Mouse (Mus musculus): Measurements from ENCODE around the gene Rundc3a.

Rundc3a gene

GRCm38 (mm10) chr11:102444781-102445180 is 51.6 kb downstream of the Rundc3a start:
- ATAC-seq (ENCODE audit: insufficient number of reproducible peaks, low FRiP score, low TSS enrichment), result no peak

DNA sequence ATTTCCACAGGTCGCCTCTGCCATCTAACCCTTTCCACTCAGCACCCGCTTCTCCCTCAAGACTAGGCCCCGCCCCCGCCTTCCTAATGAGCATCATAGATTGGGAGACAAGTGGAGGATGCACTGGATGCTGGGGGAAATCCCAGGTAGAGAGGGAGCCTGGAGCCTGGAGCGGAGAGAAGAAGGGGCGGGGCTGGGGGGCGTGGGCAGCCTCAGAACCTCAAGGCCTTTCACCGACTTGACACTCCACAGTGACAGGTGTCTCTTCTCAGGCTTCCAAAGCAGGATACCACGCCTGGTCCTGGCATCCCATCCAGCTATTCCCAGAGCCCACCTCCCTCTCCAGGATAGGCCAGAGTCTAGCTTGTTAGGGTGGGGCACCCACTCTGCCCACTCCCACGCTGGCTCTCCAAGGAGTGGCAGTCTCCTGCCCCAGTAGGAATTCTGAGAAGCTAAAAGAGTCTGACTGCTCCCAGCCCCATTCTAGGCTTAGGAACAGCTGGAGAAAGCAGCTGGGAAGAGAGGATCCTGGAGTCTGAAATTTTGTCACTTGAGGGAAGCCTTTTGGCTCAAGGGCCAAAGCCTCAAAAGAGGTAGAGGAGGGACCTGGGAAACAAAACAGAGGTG is 52.2 kb downstream of the Rundc3a start:
- ATAC-seq (ENCODE audit: insufficient number of reproducible peaks, low FRiP score, low TSS enrichment), result no peak

GRCm38 (mm10) chr11:102445891-102446361 is 52.7 kb downstream of the Rundc3a start:
- ATAC-seq (ENCODE audit: insufficient number of reproducible peaks, low FRiP score, low TSS enrichment), result no peak

DNA sequence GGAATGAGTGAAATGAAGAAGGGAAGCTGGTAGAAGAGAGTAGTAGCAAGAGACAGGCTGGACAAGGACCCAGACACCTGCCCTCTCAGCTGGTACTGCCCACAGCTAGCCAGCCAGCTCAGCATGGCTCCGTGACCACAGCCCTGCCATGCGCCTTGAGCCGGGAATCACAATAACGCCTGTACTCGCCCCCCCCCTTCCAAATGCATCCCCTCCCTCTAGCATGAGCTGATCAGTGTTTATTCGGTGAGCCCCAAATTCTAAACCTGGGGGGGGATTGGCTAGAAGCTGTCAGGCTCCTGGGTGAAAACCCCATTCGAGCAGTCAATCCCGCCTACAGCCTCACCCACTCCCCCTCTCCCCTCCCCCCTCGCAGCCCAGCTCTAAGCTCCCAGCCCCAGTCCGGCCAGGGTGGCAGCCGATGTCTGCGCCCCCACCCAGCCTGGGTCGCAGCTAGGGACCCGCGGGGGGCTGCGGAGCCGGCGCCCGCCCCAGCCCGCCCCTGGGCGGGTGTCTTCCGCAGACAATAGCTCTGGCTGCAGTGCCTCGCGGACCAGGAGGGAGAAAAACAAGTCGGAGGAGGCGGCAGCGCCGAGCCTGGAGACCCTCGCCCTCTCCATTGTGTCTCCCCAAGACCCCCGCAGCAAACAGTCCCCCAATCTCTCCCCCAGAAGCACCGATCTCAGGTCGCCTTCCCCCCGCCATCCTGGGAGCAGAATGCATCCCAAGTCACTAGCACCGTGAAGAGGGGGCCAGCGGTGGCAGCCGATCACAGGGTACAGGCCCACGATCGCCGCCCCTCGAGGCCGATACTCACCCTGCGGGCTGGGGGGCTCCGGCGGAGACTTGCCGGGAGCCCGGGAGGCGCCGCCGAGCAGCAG is 53.6 kb downstream of the Rundc3a start:
- ATAC-seq (ENCODE audit: insufficient number of reproducible peaks, low FRiP score, low TSS enrichment), result peak; percentile 1; the same call in 1 of the 2 replicates

- peak; percentile 50; the same call in 1 of the 2 replicates for ATAC-seq (ENCODE audit: insufficient number of reproducible peaks, low FRiP score, low TSS enrichment)
These were observed 54.3 kb downstream of the Rundc3a start, which contains the start of gene Fam171a2 for GRCm38 (mm10) chr11:102447497-102447896. Gene Fam171a2, minus strand, starts transcription at chr11:102447682.

- no peak for ATAC-seq (ENCODE audit: insufficient number of reproducible peaks, low FRiP score, low TSS enrichment)
These were observed 55.1 kb downstream of the Rundc3a start for GRCm38 (mm10) chr11:102448327-102448726.

DNA sequence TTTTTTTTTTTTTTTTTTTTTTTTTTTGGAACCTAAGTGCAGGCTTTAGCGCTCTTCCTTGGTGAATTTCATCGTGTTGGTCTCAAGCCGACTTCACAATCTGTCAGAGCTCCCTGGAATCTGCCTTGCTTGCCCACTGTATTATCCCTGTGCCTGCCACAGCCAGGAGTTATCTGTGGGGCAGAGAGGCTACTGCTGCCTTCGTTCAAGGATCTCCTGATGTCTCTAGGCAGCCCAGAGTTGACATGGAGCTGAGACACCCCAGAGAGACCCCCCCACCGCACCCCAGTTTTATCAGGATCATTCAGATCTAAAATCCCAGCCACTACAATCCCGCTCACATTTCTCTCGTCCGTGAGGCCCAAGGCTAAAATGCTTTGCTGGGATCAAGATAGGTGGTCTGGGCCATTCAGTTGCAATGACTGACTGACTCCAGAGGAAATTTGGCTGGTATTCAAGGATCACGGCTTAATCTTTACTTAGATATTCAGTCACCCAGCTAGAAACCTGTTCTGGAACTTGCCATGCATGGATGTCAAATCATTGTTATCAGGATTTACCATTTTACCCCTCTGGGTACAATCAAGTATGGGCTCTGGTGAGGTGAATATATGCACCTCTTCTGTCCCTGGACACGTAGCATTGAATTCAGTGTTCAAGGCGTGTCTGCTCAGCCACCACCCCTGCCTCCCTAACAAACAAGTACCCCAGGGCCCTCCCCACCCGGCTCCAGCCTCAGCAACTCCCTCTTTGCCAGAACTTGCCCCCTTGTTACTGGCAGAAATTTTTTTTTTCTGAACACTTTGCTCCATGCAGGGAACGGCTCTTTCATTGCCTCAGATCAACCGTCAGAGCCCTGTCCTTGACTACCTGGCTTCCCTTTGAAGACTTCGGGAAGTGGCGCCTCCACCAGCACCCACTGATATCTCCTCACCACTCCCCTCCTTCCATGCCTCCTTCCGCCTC is 56.1 kb downstream of the Rundc3a start:
- ATAC-seq (ENCODE audit: insufficient number of reproducible peaks, low FRiP score, low TSS enrichment), result no peak
